Mouse (Mus musculus) cerebellum, adult 2 months (tissue): Measurements from ENCODE around the gene Hip1r.

Experiments
- CTCF ChIP-seq: fragments of 200-500 bp; IDR thresholded peaks from 2 replicates; pipeline ENCODE4 v1.5.1; 2011; ENCODE audit warnings: low read depth, mild to moderate bottlenecking, control low read depth, low read length, moderate library complexity, borderline replicate concordance; ENCODE audit not compliant: insufficient read depth
- POLR2A ChIP-seq: fragments of 200-500 bp; IDR thresholded peaks from 2 replicates; pipeline ENCODE4 v1.6.1; 2011; ENCODE audit warnings: low read length, control low read depth, borderline replicate concordance; ENCODE audit not compliant: insufficient read depth

DNA sequence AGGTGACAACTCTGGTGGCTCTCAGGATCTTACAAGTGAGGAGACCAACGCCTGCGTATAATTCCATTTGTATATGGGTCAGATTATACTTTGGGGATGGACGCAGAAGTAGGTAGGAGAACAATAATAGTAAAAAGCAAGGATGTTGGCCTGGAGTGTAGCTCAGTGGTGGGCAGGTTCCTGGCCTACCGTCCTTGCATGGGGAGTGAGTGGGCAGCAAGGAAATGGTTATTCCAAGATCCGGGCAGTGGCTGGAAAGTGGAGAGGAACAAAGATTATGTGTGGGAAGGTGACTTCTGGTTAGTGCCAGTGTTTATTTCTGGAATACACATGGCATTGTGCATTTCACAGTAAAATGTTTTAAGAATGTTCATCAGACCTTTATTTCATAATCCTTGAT, 37.5 kb upstream of the Hip1r start:
- no peak for TF ChIP-seq CTCF
- TF ChIP-seq POLR2A, result no peak
